Comparison of ENCODE assay signal across 7 mouse cellular contexts in genomic region chr10:81319741-81320549, GRCm38 (mm10). TPM values are rescaled to one million over a fixed set of nuclear protein-coding genes. Genes with fewer than 3 reads are reported as not detected.
DNase-seq lines count a peak whose midpoint lies in the region; ATAC-seq and TF ChIP-seq lines count a peak whose summit lies in the region.

No protein-coding gene starts in this region.

- peak overlapping the region; percentile 66 for H3K4me2 ChIP-seq in intestine, embryonic 15.5 days (replicated peaks)

- no peaks in the 10 kb centered on the region for H3K27me3 ChIP-seq in spleen, adult 2 months (ENCODE audit: control insufficient read depth, insufficient read depth, low read length)
- H3K27me3 ChIP-seq in intestine, embryonic 15.5 days (replicated peaks), result no peaks in the 10 kb centered on the region

- no peak for TF ChIP-seq POLR2A in spleen, adult 2 months (IDR thresholded peaks at IDR 0.05; ENCODE audit: low read depth, low read length)

- H3K9me3 ChIP-seq in intestine, embryonic 15.5 days, result no peaks in the 10 kb centered on the region

- H3K4me1 ChIP-seq in spleen, adult 2 months (ENCODE audit: control insufficient read depth, insufficient read depth, insufficient read length), result peaks cover 9% of the 10 kb centered on the region; the same call in 1 of the 2 replicates
- peaks cover 13% of the 10 kb centered on the region; the same call in 1 of the 2 replicates for H3K4me1 ChIP-seq in brown adipose tissue, adult 24 weeks (ENCODE audit: control insufficient read depth, insufficient read depth, insufficient read length, low read length)
- H3K4me1 ChIP-seq in intestine, embryonic 15.5 days (replicated peaks), result peaks cover 47% of the 10 kb centered on the region

- WGBS in spleen, adult 2 months, result 1% methylated on average over 38 of the region's 38 CpGs
- under 1% methylated on average over 38 of the region's 38 CpGs for WGBS in intestine, embryonic 15.5 days
- WGBS in macrophage (ENCODE audit: missing documents), result 2% methylated on average over 32 of the region's 38 CpGs

- H3K36me3 ChIP-seq in spleen, adult 2 months (ENCODE audit: control insufficient read depth, insufficient read depth, low read length), result peaks cover 35% of the 10 kb centered on the region
- peaks cover 40% of the 10 kb centered on the region for H3K36me3 ChIP-seq in intestine, embryonic 15.5 days
- peaks cover 47% of the 10 kb centered on the region for H3K36me3 ChIP-seq in macrophage (ENCODE audit: inconsistent target)

- DNase-seq in spleen, adult 2 months (ENCODE audit: low read depth in 1 of 2, low spot score in 2 of 2), result peak in 1 of 2 experiments; percentile 95
- no peak for DNase-seq in spleen, adult 12 weeks (ENCODE audit: low spot score)
- peak; percentile 58 for DNase-seq in testis, postnatal 14 days (ENCODE audit: low spot score)

- peak overlapping the region; percentile 85 for H3K27ac ChIP-seq in spleen, adult 2 months (ENCODE audit: insufficient read depth, low read length)
- peak overlapping the region; percentile 78 for H3K27ac ChIP-seq in brown adipose tissue, adult 24 weeks (replicated peaks; ENCODE audit: low read depth, low read length)
- peak overlapping the region; percentile 84 for H3K27ac ChIP-seq in intestine, embryonic 15.5 days
- H3K27ac ChIP-seq in macrophage, result peak overlapping the region; percentile 93

- peaks cover 27% of the 10 kb centered on the region for H3K79me2 ChIP-seq in macrophage (ENCODE audit: inconsistent target)

- TF ChIP-seq CTCF in spleen, adult 2 months (IDR thresholded peaks at IDR 0.05; ENCODE audit: extremely low read depth, insufficient read depth, insufficient read length, insufficient replicate concordance), result no peak

- ATAC-seq in erythroid progenitor cell, adult 5-6 weeks (replicated peaks; ENCODE audit: low FRiP score, poor library complexity, severe bottlenecking), result peak; percentile 53
- no peak for ATAC-seq in intestine, embryonic 15.5 days

- H3K4me3 ChIP-seq in spleen, adult 2 months (ENCODE audit: extremely low read depth, insufficient read depth, insufficient read length), result peak overlapping the region; percentile 60
- peak overlapping the region; percentile 60 for H3K4me3 ChIP-seq in brown adipose tissue, adult 24 weeks (ENCODE audit: insufficient read depth, low read depth, low read length)
- H3K4me3 ChIP-seq in intestine, embryonic 15.5 days (replicated peaks), result peak overlapping the region; percentile 84
- peak overlapping the region; percentile 40 for H3K4me3 ChIP-seq in macrophage (ENCODE audit: inconsistent target)

- H3K9ac ChIP-seq in intestine, embryonic 15.5 days, result peak overlapping the region; percentile 52

RNA-seq across cellular contexts. Expression of gene Cactin, which starts 1.0 kb away (rescaled TPM):
- polyA plus RNA-seq in spleen, adult 2 months (2012; rRNA removed), result 38.6 and 44.8 TPM in 2 replicates
- polyA plus RNA-seq in brown adipose tissue, adult 24 weeks (2012; ENCODE audit: insufficient read depth, insufficient read length, missing spikeins), result 8.4 and 9.6 TPM in 2 replicates
- total RNA-seq in erythroid progenitor cell, adult 5-6 weeks (2015; ENCODE audit: low replicate concordance), result 8.3 and 10.5 TPM in 2 replicates
- total RNA-seq in erythroid progenitor cell, adult 5-6 weeks (2017; ENCODE audit: low replicate concordance), result 24.7 and 47.1 TPM in 2 replicates
- polyA plus RNA-seq in intestine, embryonic 15.5 days (2015; fragmentation: Nextera tagmentation; extraction: Ambion mirVana), result 38.7 and 39.5 TPM in 2 replicates
- total RNA-seq in macrophage (2018; cell fraction: chromatin; rRNA removed), result 10 to 100 TPM in 25 of 26 experiments, 1 to 10 TPM in 1; 9.3 to 34.2 (median 20.3) TPM
- 10 to 100 TPM; 10.7 to 19.0 (median 16.9) TPM for total RNA-seq in macrophage (2018; cell fraction: cytosol; rRNA removed)
- total RNA-seq in macrophage (2018; cell fraction: nucleus; rRNA removed), result 10 to 100 TPM; 10.9 to 30.3 (median 17.6) TPM
- polyA plus RNA-seq in macrophage (2018), result 14.4 to 21.3 TPM (median 15.1 TPM) in 3 replicates

RNA-seq across cellular contexts. Expression of gene Tbxa2r, which starts 8.6 kb away (rescaled TPM):
- polyA plus RNA-seq in spleen, adult 2 months (2012; rRNA removed), result 68.1 and 92.5 TPM in 2 replicates
- polyA plus RNA-seq in brown adipose tissue, adult 24 weeks (2012; ENCODE audit: insufficient read depth, insufficient read length, missing spikeins), result not detected in 2 replicates
- total RNA-seq in erythroid progenitor cell, adult 5-6 weeks (2015; ENCODE audit: low replicate concordance), result not detected in 2 replicates
- 0.90 TPM in 1 of 2 replicates, not detected in the other for total RNA-seq in erythroid progenitor cell, adult 5-6 weeks (2017; ENCODE audit: low replicate concordance)
- 21.3 and 21.7 TPM in 2 replicates for polyA plus RNA-seq in intestine, embryonic 15.5 days (2015; fragmentation: Nextera tagmentation; extraction: Ambion mirVana)
- total RNA-seq in macrophage (2018; cell fraction: chromatin; rRNA removed), result 1 to 10 TPM in 1 of 26 experiments, not detected in 25; 1.1 TPM
- under 1 TPM in 4 of 26 experiments, not detected in 22; 0.05 to 0.13 (median 0.11) TPM for total RNA-seq in macrophage (2018; cell fraction: cytosol; rRNA removed)
- total RNA-seq in macrophage (2018; cell fraction: nucleus; rRNA removed), result under 1 TPM in 1 of 26 experiments, not detected in 25; 0.49 TPM
- not detected in 3 replicates for polyA plus RNA-seq in macrophage (2018)

RNA-seq across cellular contexts. Expression of gene Gipc3, which starts 23.1 kb away (rescaled TPM):
- polyA plus RNA-seq in spleen, adult 2 months (2012; rRNA removed), result 1.3 and 1.7 TPM in 2 replicates
- polyA plus RNA-seq in brown adipose tissue, adult 24 weeks (2012; ENCODE audit: insufficient read depth, insufficient read length, missing spikeins), result 1.0 TPM in 1 of 2 replicates, not detected in the other
- total RNA-seq in erythroid progenitor cell, adult 5-6 weeks (2015; ENCODE audit: low replicate concordance), result not detected in 2 replicates
- total RNA-seq in erythroid progenitor cell, adult 5-6 weeks (2017; ENCODE audit: low replicate concordance), result not detected in 2 replicates
- polyA plus RNA-seq in intestine, embryonic 15.5 days (2015; fragmentation: Nextera tagmentation; extraction: Ambion mirVana), result 0.06 TPM in 1 of 2 replicates, not detected in the other
- total RNA-seq in macrophage (2018; cell fraction: chromatin; rRNA removed), result under 1 TPM in 2 of 26 experiments, not detected in 24; 0.16 to 0.71 TPM
- under 1 TPM in 18 of 26 experiments, not detected in 8; 0.03 to 0.17 (median 0.08) TPM for total RNA-seq in macrophage (2018; cell fraction: cytosol; rRNA removed)
- total RNA-seq in macrophage (2018; cell fraction: nucleus; rRNA removed), result 1 to 10 TPM in 1 of 26 experiments, under 1 TPM in 1, not detected in 24; 0.18 to 1.4 TPM
- polyA plus RNA-seq in macrophage (2018), result 0.07 TPM in 1 of 3 replicates, not detected in the others

RNA-seq across cellular contexts. Expression of gene Pip5k1c, which starts 27.2 kb away (rescaled TPM):
- 93.2 and 111 TPM in 2 replicates for polyA plus RNA-seq in spleen, adult 2 months (2012; rRNA removed)
- polyA plus RNA-seq in brown adipose tissue, adult 24 weeks (2012; ENCODE audit: insufficient read depth, insufficient read length, missing spikeins), result 10.6 and 12.4 TPM in 2 replicates
- total RNA-seq in erythroid progenitor cell, adult 5-6 weeks (2015; ENCODE audit: low replicate concordance), result 13.0 and 15.1 TPM in 2 replicates
- total RNA-seq in erythroid progenitor cell, adult 5-6 weeks (2017; ENCODE audit: low replicate concordance), result 9.9 and 14.7 TPM in 2 replicates
- polyA plus RNA-seq in intestine, embryonic 15.5 days (2015; fragmentation: Nextera tagmentation; extraction: Ambion mirVana), result 41.2 and 42.7 TPM in 2 replicates
- total RNA-seq in macrophage (2018; cell fraction: chromatin; rRNA removed), result 100 to 1,000 TPM in 24 of 26 experiments, 10 to 100 TPM in 2; 39.6 to 234 (median 132) TPM
- total RNA-seq in macrophage (2018; cell fraction: cytosol; rRNA removed), result 100 to 1,000 TPM in 10 of 26 experiments, 10 to 100 TPM in 16; 63.7 to 115 (median 91.8) TPM
- 100 to 1,000 TPM in 17 of 26 experiments, 10 to 100 TPM in 9; 68.2 to 171 (median 103) TPM for total RNA-seq in macrophage (2018; cell fraction: nucleus; rRNA removed)
- polyA plus RNA-seq in macrophage (2018), result 63.2 to 85.8 TPM (median 77.1 TPM) in 3 replicates

RNA-seq across cellular contexts. Expression of gene Tjp3, which starts 28.6 kb away (rescaled TPM):
- 8.1 and 10.6 TPM in 2 replicates for polyA plus RNA-seq in spleen, adult 2 months (2012; rRNA removed)
- 1.6 TPM in 1 of 2 replicates, not detected in the other for polyA plus RNA-seq in brown adipose tissue, adult 24 weeks (2012; ENCODE audit: insufficient read depth, insufficient read length, missing spikeins)
- 3.2 TPM in 1 of 2 replicates, not detected in the other for total RNA-seq in erythroid progenitor cell, adult 5-6 weeks (2015; ENCODE audit: low replicate concordance)
- total RNA-seq in erythroid progenitor cell, adult 5-6 weeks (2017; ENCODE audit: low replicate concordance), result 0.23 TPM in 1 of 2 replicates, not detected in the other
- 47.0 and 53.3 TPM in 2 replicates for polyA plus RNA-seq in intestine, embryonic 15.5 days (2015; fragmentation: Nextera tagmentation; extraction: Ambion mirVana)
- total RNA-seq in macrophage (2018; cell fraction: chromatin; rRNA removed), result 10 to 100 TPM in 7 of 26 experiments, 1 to 10 TPM in 18, under 1 TPM in 1; 0.75 to 37.3 (median 7.3) TPM
- total RNA-seq in macrophage (2018; cell fraction: cytosol; rRNA removed), result 1 to 10 TPM; 1.1 to 6.3 (median 2.9) TPM
- total RNA-seq in macrophage (2018; cell fraction: nucleus; rRNA removed), result 10 to 100 TPM in 2 of 26 experiments, 1 to 10 TPM in 23, under 1 TPM in 1; 0.63 to 11.8 (median 3.8) TPM
- 1.7 to 4.2 TPM (median 3.3 TPM) in 3 replicates for polyA plus RNA-seq in macrophage (2018)

Comparison
In these comparisons a context has a peak if more than half of its experiments do, and no peak if none do; other contexts are left out.
1. RNA of gene Tbxa2r, which starts 8.6 kb away (polyA plus RNA-seq): 68.1 to 92.5 TPM in spleen, adult 2 months and 21.3 to 21.7 TPM in intestine, embryonic 15.5 days; not detected in brown adipose tissue, adult 24 weeks and not detected in macrophage; every median in the first group is over 10 times any median in the second.
2. Peak in every context shown above with its lines, with median percentiles within 50 percentile points of each other: H3K27ac ChIP-seq and H3K4me3 ChIP-seq.